Mouse (Mus musculus) right cerebral cortex, postnatal 14 days (tissue): Measurements from ENCODE around the gene Zdhhc1.

Experiments
- DNase-seq: peaks from one replicate; pipeline ENCODE4 v3.0.0; 2022

The Zdhhc1 gene

GRCm38 (mm10) chr8:105516018-105516645 lies 19.4 kb upstream of the Zdhhc1 start:
- peak; percentile 70 for DNase-seq

GRCm38 (mm10) chr8:105514656-105515055 lies 18.0 kb upstream of the Zdhhc1 start:
- DNase-seq, result no peak

- no peak for DNase-seq
Observed at GRCm38 (mm10) chr8:105514194-105514593, 17.5 kb upstream of the Zdhhc1 start.

- DNase-seq, result no peak
Observed at GRCm38 (mm10) chr8:105509997-105510735, 13.5 kb upstream of the Zdhhc1 start.

- no peak for DNase-seq
Observed at GRCm38 (mm10) chr8:105508758-105509157, 12.1 kb upstream of the Zdhhc1 start.

GRCm38 (mm10) chr8:105506977-105507376 lies 10.3 kb upstream of the Zdhhc1 start:
- DNase-seq, result no peak

- no peak for DNase-seq
Observed at GRCm38 (mm10) chr8:105504617-105505016, 7.9 kb upstream of the Zdhhc1 start.

GRCm38 (mm10) chr8:105499787-105500186 lies 3.1 kb upstream of the Zdhhc1 start:
- DNase-seq, result no peak

- no peak for DNase-seq
Observed at GRCm38 (mm10) chr8:105495350-105496302, 1.1 kb downstream of the Zdhhc1 start.

GRCm38 (mm10) chr8:105494566-105494965 lies 2.1 kb downstream of the Zdhhc1 start:
- no peak for DNase-seq

- DNase-seq, result no peak
Observed at GRCm38 (mm10) chr8:105493495-105493894, 3.2 kb downstream of the Zdhhc1 start.

- no peak for DNase-seq
Observed at GRCm38 (mm10) chr8:105489281-105489680, 7.4 kb downstream of the Zdhhc1 start.

- no peak for DNase-seq
Observed at GRCm38 (mm10) chr8:105488082-105488481, 8.6 kb downstream of the Zdhhc1 start.

- DNase-seq, result no peak
Observed at GRCm38 (mm10) chr8:105484392-105484791, 12.3 kb downstream of the Zdhhc1 start.

- no peak for DNase-seq
Observed at GRCm38 (mm10) chr8:105484030-105484368, 12.7 kb downstream of the Zdhhc1 start.

- DNase-seq, result no peak
Observed at GRCm38 (mm10) chr8:105483212-105484029, 13.3 kb downstream of the Zdhhc1 start.

GRCm38 (mm10) chr8:105482123-105482522 lies 14.6 kb downstream of the Zdhhc1 start:
- no peak for DNase-seq

- DNase-seq, result no peak
Observed at GRCm38 (mm10) chr8:105481453-105481852, 15.2 kb downstream of the Zdhhc1 start.

GRCm38 (mm10) chr8:105481013-105481412 lies 15.7 kb downstream of the Zdhhc1 start:
- DNase-seq, result no peak

- no peak for DNase-seq
Observed at GRCm38 (mm10) chr8:105477792-105478191, 18.9 kb downstream of the Zdhhc1 start.

GRCm38 (mm10) chr8:105476628-105477413 lies 19.9 kb downstream of the Zdhhc1 start:
- no peak for DNase-seq

GRCm38 (mm10) chr8:105476161-105476560 lies 20.5 kb downstream of the Zdhhc1 start:
- no peak for DNase-seq
